Mouse (Mus musculus) brain, embryonic 14.5 days (tissue): ENCODE measurements around the gene Sorcs2.

Experiments used
- CTCF ChIP-seq: fragments of 200-500 bp; IDR thresholded peaks from 2 replicates; pipeline ENCODE4 v1.5.1; 2012; ENCODE audit warnings: inconsistent platforms, mild to moderate bottlenecking, moderate library complexity, borderline replicate concordance; ENCODE audit not compliant: insufficient read depth, insufficient read length; ENCODE audit errors: extremely low read depth
- POLR2A ChIP-seq: fragments of 200-500 bp; IDR thresholded peaks from 2 replicates; pipeline ENCODE4 v1.6.1; 2012; ENCODE audit warnings: mild to moderate bottlenecking, inconsistent platforms, borderline replicate concordance; ENCODE audit not compliant: poor library complexity, insufficient read depth, insufficient read length, severe bottlenecking; ENCODE audit errors: extremely low read depth

DNA sequence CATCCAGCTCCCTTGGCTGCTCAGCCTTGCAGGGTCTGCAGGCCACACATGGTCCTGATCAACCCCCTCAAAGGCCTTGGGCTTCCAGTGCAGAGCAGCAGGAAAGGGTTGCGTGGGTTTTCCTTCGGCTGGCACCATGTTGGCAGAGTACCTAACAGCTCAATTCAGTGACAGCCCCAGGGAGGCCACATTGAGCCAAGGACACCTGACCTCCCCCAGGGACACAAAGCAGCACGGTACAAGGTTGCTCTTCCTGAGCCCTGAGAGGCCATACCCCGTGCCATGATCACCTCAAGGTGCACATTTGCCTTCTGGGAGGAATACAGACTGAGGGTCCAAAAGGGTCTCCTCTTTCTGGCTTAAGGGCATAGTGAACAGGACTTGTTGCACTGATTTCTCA lies 46.7 kb upstream of the Sorcs2 start:
- TF ChIP-seq CTCF (no peak), POLR2A (no peak)
